Mouse (Mus musculus) urinary bladder, postnatal 0 days (tissue): ENCODE results near the gene Zmiz2. TPM values are rescaled to one million over a fixed set of nuclear protein-coding genes. Genes with fewer than 3 reads are reported as not detected.

ENCODE experiments used
- microRNA-seq: library from miRNA; unstranded; fragments of <30 nt; microRNA quantifications from one replicate; pipeline ENCODE4, GENCODE M21; 2016
- polyA plus RNA-seq: library from polyadenylated mRNA; unstranded; fragments of >200 nt; fragmentation: Nextera tagmentation; extraction: Ambion mirVana; gene quantifications from 2 replicates; pipeline ENCODE4 v1.2.1, GENCODE M21; 2015

Gene Zmiz2
- 5.5 and 6.1 TPM in 2 replicates for polyA plus RNA-seq

DNA sequence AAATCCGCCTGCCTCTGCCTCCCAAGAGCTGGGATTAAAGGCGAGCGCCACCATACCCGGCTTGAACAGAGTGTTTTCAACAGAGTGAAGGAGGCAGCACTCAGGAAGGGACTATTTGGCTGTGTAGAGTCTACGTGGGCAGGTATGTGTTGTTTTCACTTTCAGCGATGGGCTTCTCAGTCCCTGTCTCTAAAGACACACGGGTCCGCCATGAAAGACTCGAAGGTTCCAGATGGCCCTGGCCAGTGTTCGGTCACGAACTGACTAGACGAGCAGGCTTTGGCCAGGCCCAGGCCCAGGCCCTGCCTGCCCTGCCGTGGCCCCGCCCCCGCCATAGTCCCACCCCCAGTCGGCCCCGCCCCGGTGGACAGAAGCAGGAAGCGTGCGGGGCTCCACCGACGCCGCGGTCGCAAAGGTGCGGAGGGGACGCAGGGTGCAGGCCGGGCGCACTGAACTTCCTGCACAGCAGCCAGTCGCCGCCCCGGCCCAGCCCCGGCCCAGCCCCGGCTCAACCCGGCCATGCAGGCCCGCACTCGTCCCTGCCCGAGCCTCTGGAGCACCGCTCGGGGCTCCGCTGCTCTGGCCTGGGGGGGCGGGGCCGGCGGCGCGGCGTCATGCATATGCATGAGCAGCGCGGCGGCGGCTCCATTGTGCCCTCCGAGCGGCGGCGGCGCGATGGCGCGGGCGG lies at the start of gene Zmiz2:
Zmiz2 (plus strand) TSS at position 349 of the 688 bp plus-strand sequence.

DNA sequence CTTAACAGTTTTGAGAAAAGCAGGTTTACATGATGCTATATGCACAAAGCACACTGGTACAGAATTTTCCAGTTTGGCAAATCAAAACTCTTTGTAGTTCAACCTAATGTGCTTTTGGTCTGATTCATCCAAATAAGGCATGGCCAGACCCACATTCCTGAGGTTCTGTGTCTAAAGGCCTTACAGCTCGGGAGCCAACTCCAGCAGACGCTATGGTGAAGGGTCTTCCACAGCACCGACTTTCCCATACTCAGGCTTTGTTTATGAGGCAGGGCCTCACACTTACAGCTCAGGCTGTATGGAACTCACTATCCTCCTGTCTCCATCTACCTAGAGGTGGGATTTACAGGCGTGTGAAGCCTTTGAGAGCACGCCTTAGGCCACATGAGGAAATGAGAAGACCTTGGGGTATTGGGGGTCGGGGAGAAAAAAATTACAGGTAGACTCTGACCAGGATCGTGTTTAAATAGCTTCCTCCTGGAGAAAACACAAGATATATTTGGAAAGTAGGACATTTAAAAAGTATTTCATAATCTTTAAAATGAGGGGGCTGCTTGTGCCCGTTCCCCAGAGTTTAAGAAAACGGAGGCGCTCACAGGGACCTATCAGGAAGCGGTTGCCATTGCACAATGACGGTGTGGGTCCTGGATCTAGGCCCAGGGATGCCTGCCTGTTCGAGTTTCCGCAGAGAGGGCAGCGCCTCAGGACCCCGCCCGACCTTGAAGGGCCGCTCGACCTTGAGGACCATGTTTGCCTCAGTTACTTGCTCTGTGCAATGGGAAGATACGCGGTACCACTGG lies 26.1 kb downstream of the Zmiz2 start, which contains the start of gene Ppia:
Ppia (plus strand) TSS at position 693 of the 800 bp plus-strand sequence.

DNA sequence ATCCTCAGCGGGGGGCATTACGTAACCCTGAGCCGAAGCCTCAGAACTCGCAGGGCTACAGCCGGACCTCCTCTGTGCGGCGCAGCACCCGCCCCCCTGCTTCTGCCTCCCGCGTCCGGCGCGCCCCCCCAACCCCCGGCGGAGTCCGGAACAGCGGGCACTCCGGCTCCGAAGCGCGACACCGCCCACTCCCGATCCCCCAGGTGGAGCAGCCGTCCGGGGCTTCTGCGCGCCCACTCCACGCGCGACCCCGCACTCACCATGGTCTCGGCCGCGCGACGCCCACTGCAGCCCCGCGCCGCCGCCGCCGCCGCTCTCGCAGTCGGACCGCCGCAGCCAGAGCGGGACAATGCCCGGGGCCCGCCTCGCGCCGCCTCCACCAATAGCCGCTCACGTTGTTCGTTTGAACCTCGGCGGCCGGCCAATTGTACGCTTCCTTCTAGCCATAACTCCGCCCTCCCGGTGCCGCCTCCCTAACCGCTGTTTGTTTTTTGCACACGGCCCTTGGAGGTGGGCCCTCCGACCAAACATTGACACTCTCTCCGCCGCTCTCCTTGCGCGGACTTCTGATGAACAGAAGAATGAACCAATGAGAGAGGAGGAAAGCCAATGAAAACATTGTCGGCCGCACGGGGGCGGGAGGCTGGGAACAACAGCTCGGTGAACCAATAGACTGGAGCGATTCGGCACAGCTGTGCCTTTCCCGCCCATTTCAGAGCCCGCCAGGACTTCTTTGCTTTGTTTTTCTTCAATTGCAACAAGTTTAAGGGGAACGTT lies 55.4 kb downstream of the Zmiz2 start, which contains the start of gene H2afv:
H2afv (minus strand) TSS at position 367 of the 777 bp plus-strand sequence.

Small RNA genes within 50 kb of the gene (microRNA-seq; reads per million reads assigned to microRNA genes)
- gene Mir7651: not detected

Other genes starting within 250 kb of the Zmiz2 start
- gene A730071L15Rik, start 189.0 kb upstream of the Zmiz2 start, polyA plus RNA-seq: 0.11 and 0.40 TPM in 2 replicates
- gene Nudcd3, start 188.7 kb upstream of the Zmiz2 start, polyA plus RNA-seq: 29.0 and 29.7 TPM in 2 replicates
- not detected in 2 replicates for gene Npc1l1, start 158.9 kb upstream of the Zmiz2 start, polyA plus RNA-seq
- 49.8 and 50.4 TPM in 2 replicates for gene Ddx56, start 121.3 kb upstream of the Zmiz2 start, polyA plus RNA-seq
- 60.3 and 62.7 TPM in 2 replicates for gene Tmed4, start 114.2 kb upstream of the Zmiz2 start, polyA plus RNA-seq
- gene Ogdh, start 97.4 kb upstream of the Zmiz2 start, polyA plus RNA-seq: 79.5 and 88.6 TPM in 2 replicates
- gene Ppia, start 26.4 kb downstream of the Zmiz2 start, polyA plus RNA-seq: 4,730 and 5,487 TPM in 2 replicates
- 150 and 156 TPM in 2 replicates for gene H2afv, start 55.4 kb downstream of the Zmiz2 start, polyA plus RNA-seq
- gene Purb, start 86.8 kb downstream of the Zmiz2 start, polyA plus RNA-seq: 21.8 and 26.4 TPM in 2 replicates
- gene Myo1g, start 131.9 kb downstream of the Zmiz2 start, polyA plus RNA-seq: 4.6 and 7.8 TPM in 2 replicates
- 78.9 and 79.6 TPM in 2 replicates for gene Ccm2, start 157.8 kb downstream of the Zmiz2 start, polyA plus RNA-seq
- gene Nacad, start 217.0 kb downstream of the Zmiz2 start, polyA plus RNA-seq: 37.1 and 43.1 TPM in 2 replicates
- 20.3 and 22.5 TPM in 2 replicates for gene Tbrg4, start 237.0 kb downstream of the Zmiz2 start, polyA plus RNA-seq
- not detected in 2 replicates for gene Wap, start 249.6 kb downstream of the Zmiz2 start, polyA plus RNA-seq